Mouse (Mus musculus) heart, adult 2 months (tissue): ENCODE data around the gene St3gal5.

Experiments used
- CTCF ChIP-seq: fragments of 200-600 bp; IDR thresholded peaks from 2 replicates; pipeline ENCODE4 v1.8.1; 2022; ENCODE audit warnings: antibody characterized with exemption, mild to moderate bottlenecking, moderate library complexity
- POLR2A ChIP-seq: fragments of 200-500 bp; IDR thresholded peaks from 2 replicates; pipeline ENCODE4 v1.6.1; 2011; ENCODE audit warnings: mild to moderate bottlenecking, low read depth, low read length, control low read depth; ENCODE audit not compliant: insufficient read depth

DNA sequence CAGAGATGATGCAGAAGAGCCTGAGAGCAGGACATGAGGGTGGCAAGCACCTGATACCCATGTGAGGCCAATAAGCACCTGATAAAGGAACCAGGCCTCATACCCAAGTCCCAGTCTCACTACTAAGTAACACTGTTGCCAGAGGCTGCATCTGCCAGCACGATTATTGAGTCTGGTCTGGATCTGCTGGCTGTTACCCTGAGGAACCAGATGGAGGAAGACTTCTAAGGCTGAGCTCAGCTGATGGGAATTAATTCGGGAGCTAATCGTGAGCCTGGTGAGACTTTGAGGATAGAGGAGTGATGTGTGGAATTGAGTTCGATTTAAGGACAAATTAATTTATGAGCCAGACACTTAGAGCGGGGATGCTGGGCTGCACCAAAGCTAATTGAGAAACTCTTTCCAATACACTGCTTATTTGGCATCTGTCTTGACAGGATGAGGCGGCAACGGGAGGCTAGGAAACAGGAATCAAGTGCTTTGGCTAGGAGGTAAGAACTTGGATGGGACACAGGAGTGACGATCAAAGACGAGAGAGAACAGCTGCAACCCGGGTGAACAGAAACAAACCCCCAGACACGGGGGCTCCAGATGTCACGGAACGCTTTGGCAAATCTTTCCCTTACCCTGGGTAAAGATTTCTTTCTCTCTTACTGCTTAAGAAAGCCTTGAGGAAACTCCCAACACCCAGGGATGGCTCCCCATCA is 15.9 kb upstream of the St3gal5 start:
- TF ChIP-seq CTCF (no peak), POLR2A (no peak)
